Mouse (Mus musculus) 3T3-L1 (cell line): ENCODE measurements at regions not wholly inside any gene's neighbourhood (a gene's known extent, or its start where the extent isn't known, plus 50 kb on each side); places are given as distances from the start of the nearest gene placed in this dataset.

Source experiments
- DNase-seq: peaks from one replicate; pipeline ENCODE4 v3.0.0-alpha.2; 2015; ENCODE audit warnings: low read depth, low spot score

DNA sequence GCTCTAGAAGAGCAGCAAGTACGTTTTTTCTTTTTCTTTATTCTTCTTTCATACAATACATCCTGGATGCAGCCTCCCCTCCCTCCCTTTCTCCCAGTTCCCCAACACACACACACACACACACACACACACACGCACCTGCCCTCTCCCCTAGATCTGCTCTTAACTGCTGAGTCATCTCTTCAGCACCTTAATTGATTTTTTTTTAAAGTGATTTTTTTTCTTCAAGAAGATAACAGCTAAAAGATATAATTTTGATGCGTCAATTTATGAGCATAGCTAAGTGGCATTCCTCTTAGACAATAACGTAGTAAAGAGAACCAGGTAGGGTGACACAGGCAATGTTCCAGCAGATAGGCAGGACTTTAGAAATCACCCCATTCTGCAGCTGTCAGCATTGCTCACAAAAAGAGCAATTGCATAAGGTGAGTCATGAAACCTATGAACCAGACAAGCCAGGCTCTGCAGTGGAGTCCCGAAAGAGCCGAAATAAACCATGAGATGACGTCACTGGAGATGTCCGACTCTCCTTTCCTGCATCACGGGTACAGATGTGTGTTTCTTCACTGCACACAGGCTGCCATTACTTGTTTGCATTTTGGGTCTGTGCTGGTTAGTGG, 63.9 kb upstream of the Tnrc6a start:
- peak; percentile 74 for DNase-seq

DNA sequence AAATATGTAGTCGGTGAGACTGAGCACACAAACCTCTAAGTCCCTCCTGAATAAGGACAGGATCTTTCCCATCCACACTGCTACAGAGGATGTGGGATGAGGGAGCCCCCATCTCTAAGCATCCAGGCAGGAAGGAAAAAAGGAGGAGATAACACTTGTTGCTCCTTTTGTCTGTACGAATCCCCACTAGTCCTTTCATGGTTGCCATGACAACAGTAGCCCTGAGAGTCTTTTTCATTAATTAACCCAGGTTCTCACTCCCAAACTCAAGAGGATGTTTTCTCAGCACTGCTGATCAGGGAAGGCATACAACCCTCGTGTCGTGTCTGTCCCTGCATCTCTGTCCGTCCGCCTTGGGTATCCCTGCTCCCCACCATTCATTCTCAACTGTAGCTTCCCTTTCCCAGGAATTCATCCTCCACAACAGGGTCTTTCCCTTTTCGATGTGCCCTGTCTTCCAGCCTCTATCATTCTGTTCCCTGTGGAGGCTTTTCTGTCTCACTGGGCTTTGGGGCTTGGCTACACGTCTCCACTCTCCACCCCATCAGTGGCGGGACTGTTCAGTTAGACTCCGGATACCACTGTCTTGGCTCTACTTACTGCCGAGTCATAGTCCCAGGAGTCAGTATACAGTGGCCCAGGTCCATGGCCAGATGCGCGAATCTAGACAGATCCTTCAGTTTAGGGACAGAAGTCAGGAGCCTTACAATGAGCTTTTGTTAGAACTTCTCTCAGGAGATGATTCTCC, 60.2 kb upstream of the Tnrc6a start:
- peak; percentile 35 for DNase-seq

DNA sequence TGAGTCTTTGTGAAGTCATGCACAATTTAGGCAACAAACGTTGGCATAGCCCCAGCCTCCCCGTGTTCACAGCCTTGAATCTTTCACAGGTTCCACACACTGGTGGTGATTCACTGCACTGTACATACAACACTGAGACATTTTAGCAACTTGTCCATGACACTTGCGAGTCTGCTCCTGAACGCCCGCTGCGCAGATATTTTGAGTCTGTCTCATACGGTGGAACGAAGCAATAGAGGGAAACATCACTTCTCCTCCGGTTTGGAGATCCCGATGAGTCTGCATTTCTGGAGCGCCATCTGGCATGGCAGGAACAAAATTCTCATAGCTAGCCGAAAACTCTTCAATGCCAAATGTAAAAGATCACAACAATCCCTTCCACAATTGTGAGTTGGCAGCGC, 57.7 kb upstream of the Tnrc6a start:
- DNase-seq, result peak; percentile 67

DNA sequence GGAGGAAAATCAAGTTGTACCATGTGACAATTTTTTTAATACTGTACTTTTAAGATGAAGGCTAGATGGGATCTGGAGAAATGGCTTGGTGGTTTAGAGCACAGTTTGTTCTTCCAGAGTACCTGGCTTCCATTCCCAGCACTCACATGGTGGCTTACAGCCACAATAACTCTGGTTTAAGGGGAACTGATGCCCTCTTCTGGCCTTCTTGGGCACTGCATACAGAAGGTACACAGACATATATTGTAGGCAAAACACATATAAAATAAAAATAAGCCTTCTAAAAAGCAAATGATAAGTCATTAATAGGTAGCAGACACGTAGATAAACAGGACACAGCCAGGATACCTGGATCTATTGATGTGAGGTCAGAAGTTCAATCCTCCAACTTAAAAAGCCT, 56.3 kb upstream of the Tnrc6a start:
- DNase-seq, result peak; percentile 14

DNA sequence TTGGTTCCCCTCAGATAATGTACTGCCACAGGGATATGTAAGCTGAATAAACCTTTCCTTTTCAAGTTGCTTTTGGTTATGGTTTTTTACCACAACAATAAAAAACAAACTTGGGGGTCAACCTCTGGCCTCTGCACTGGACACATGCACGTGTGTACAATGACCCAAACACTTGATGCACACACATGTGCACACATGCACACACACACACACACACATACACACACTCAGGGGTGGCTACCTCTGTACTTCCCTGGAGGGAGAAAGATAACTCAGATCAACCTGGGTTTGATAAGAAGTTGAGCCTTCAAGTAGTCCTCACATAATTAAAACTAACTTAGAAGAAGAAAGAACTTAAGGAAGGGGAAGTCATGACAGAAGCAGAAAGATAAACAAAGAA, 55.4 kb upstream of the Tnrc6a start:
- DNase-seq, result no peak

DNA sequence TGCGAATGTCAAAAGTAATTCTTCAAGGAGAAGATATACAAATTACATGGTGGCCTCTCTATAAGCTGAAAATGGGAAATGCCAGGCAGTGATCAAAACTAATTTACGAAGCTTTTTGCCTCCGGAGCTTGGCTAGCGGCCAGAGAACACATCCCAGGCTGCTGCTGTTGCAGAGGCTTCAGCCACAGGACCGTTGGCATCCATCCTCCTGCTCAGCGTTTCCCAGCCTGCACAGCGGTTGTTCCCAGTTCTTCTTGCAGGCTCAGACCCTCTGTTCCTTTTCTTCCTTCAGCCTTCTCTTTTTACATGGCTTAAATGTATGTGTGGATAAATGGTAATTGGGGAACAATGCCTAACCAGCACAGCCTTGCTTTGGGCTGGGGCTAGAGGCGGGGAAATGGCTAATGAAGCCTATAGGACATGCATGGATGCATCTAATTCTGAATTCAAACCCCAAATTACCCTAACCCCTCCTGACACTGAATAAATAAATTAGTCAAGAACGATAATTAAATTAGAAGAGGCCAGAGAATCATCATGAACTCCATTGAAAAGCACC, 54.9 kb upstream of the Tnrc6a start:
- peak; percentile 59 for DNase-seq

DNA sequence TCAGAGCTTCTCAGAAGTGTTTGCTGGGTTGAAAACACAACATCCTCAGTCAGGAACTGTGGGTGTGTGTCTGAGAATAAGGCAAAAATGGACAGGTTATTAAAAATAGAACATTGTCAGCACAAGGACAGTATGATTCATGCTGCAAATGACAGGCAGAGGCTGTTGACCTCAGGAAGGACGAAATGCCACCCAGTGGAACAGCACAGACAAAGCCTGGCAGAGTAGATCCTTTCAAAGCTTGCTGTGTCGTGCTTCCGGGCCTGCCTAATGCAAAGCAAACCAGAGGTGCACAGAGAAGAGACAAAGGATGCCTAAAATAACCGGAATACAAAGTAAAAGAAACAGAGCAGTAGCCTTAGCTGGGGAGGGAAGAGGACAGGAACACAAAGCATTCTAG, 54.4 kb upstream of the Tnrc6a start:
- DNase-seq, result peak; percentile 23

DNA sequence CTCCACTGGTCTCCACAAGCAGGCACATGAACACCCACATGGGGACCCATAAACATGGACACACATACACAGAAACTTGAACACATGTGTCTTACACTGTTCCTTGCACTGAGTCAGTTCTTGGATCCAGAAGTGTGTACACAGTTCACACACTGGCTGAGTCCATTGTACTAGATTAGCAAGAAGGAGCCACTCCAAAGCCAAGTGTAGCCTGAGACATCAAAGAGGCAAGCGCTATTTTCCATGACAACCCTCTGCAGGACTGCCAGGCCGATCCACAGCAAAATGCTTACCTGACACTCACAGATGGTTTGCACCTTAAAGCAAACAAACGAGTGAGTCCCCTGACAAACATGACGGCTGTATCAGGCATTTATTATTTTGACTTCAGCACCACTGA, 52.8 kb upstream of the Tnrc6a start:
- no peak for DNase-seq
